Mouse (Mus musculus) forebrain, postnatal 0 days (tissue): ENCODE data around the gene Olfr65. TPM values are rescaled to one million over a fixed set of nuclear protein-coding genes. Genes with fewer than 3 reads are reported as not detected.

Source experiments
- ATAC-seq: fragments of 200-750 bp; cut with Nextera tagmentation; 2 replicates; pipeline ENCODE4 v1.8.0; 2017; ENCODE audit warnings: mild to moderate bottlenecking, moderate library complexity
- DNase-seq: peaks from one replicate; pipeline ENCODE4 v3.0.0-alpha.2; 2015
- H3K27ac ChIP-seq: fragments of 300-500 bp; sonication (generic); 2 replicates; pipeline ENCODE4 v1.5.1; 2014; ENCODE audit warnings: low read depth, mild to moderate bottlenecking, antibody characterized with exemption, low read length, moderate library complexity, mixed read lengths
- H3K27me3 ChIP-seq: fragments of 300-500 bp; sonication (generic); 2 replicates; pipeline ENCODE4 v1.6.1; 2014; ENCODE audit warnings: mild to moderate bottlenecking, low read length, mixed read lengths; ENCODE audit not compliant: insufficient read depth
- H3K36me3 ChIP-seq: fragments of 300-500 bp; sonication (generic); 2 replicates; pipeline ENCODE4 v1.6.1; 2014; ENCODE audit warnings: mild to moderate bottlenecking, moderate library complexity; ENCODE audit not compliant: insufficient read depth
- H3K4me1 ChIP-seq: fragments of 300-500 bp; sonication (generic); 2 replicates; pipeline ENCODE4 v1.6.1; 2014; ENCODE audit warnings: antibody characterized with exemption; ENCODE audit not compliant: insufficient read depth
- H3K4me2 ChIP-seq: fragments of 300-500 bp; sonication (generic); 2 replicates; pipeline ENCODE4 v1.6.1; 2014; ENCODE audit warnings: low read depth, mild to moderate bottlenecking, moderate library complexity
- H3K4me3 ChIP-seq: fragments of 300-500 bp; sonication (generic); 2 replicates; pipeline ENCODE4 v1.5.1; 2014; ENCODE audit warnings: low read depth, low read length, mixed read lengths
- H3K9ac ChIP-seq: fragments of 300-500 bp; sonication (generic); 2 replicates; pipeline ENCODE4 v1.6.1; 2014; ENCODE audit warnings: mild to moderate bottlenecking
- H3K9me3 ChIP-seq: fragments of 300-500 bp; sonication (generic); 2 replicates; pipeline ENCODE4 v1.6.1; 2016; ENCODE audit warnings: low read length
- CTCF ChIP-seq: sonication (generic); IDR thresholded peaks from 2 replicates; pipeline ENCODE4 v1.5.1; 2016; ENCODE audit warnings: antibody characterized with exemption, control low read depth, low read depth
- WGBS: fragments of 180-500 bp; shearing (Covaris S2); extraction: QIAGEN DNeasy Blood & Tissue Kit; methylation state at CpG from one replicate; pipeline ENCODE4 v1.1.7; 2014; 5-methylcytosine and 5-hydroxymethylcytosine counted together
- polyA plus RNA-seq: library from polyadenylated mRNA; unstranded; fragments of >200 nt; fragmentation: Nextera tagmentation; extraction: Ambion mirVana; gene quantifications from 2 replicates; pipeline ENCODE4 v1.2.1, GENCODE M21; 2015
- total RNA-seq: library from RNA; depleted of rRNA; stranded (reverse); fragments of >200 nt; gene quantifications from 2 replicates; pipeline ENCODE4 v1.2.3, GENCODE M21; 2014; rRNA removed

Gene Olfr65
- not detected in 2 replicates for total RNA-seq
- not detected in 2 replicates for polyA plus RNA-seq

DNA sequence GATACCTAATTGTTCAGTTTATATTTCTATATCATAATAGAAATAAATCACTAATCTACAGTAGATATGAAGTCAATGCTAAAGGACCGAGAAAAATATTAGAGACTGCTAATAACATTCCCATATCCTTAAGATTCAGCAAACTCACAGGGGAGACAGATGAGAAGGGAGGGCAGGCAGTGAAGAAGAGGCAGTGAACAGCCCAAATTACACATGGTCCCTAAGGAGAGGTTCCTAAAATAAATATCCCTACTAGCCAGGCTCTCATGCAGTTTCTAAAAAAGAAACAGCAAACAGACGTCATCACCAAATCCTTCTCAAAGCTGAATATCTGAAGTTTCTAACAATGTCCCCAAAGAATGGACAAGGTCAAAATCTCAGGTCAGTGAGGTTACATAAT lies at the start of gene Olfr65:
Gene Olfr65 (plus strand): TSS at position 301 of the 400 bp plus-strand sequence.
- no peaks in the 10 kb centered on the region for H3K4me1 ChIP-seq
- H3K9me3 ChIP-seq = no peaks in the 10 kb centered on the region
- DNase-seq = no peak
- no peaks in the 10 kb centered on the region for H3K36me3 ChIP-seq
- no peak within 1 kb of the TSS for H3K27ac ChIP-seq
- H3K27me3 ChIP-seq = no peaks in the 10 kb centered on the region
- no peak for ATAC-seq
- no peak within 1 kb of the TSS for H3K9ac ChIP-seq
- H3K4me2 ChIP-seq = no peak within 1 kb of the TSS
- 76% methylated on average over 2 of the region's 2 CpGs for WGBS
- TF ChIP-seq CTCF = no peak
- H3K4me3 ChIP-seq = no peak within 1 kb of the TSS

DNA sequence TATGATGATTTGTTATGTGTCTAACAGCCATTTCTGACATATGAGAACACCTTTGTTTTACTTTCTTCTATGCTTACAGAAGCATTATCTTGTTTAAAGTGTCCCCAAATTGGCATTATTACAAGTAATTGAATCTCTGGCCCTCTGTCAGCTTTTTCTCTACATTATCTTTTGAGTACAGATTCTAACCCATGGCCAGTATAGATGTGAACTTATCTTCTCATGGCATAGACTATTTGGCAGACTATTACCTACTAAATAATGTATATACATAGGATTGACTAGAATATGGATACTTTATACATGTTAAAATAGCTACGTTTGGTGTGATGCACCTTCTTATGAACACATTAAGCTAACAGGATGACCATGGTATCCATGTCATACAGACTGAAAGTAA lies 48.6 kb upstream of the Olfr65 start:
- no peak for TF ChIP-seq CTCF
- Histone ChIP-seq H3K4me3 (no peak overlapping the region), H3K36me3 (no peaks in the 10 kb centered on the region), H3K27ac (no peak overlapping the region), H3K4me1 (no peaks in the 10 kb centered on the region), H3K4me2 (no peak overlapping the region), H3K9ac (no peak overlapping the region), H3K9me3 (no peaks in the 10 kb centered on the region), H3K27me3 (no peaks in the 10 kb centered on the region)
- DNase-seq = no peak
- ATAC-seq = no peak
- 61% methylated on average over 1 of the region's 1 CpGs for whole genome bisulfite sequencing

DNA sequence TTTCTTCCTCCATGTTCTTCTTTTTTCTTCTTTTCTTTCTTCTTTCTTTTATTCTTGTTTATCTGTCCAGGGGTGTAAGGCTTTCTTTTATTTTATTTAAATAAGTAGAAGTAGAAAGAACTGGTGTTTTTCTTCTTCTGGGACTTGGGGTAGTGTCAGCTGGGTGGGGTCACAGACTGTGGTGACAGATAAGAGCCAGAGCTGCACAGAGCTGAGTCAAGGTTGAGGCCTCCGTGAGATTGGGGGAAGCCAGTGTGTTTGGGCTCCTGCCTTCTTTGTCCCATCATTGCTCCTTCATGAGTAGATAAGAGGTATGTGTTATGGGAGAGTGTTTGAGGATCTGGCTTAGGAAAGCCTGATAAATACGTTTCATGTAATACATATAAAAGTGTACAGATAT lies 44.2 kb upstream of the Olfr65 start:
- no peak for TF ChIP-seq CTCF
- Histone ChIP-seq H3K4me1 (no peaks in the 10 kb centered on the region), H3K27ac (no peak overlapping the region), H3K4me2 (no peak overlapping the region), H3K36me3 (no peaks in the 10 kb centered on the region), H3K9me3 (no peaks in the 10 kb centered on the region), H3K4me3 (no peak overlapping the region), H3K27me3 (no peaks in the 10 kb centered on the region), H3K9ac (no peak overlapping the region)
- DNase-seq (no peak), ATAC-seq (no peak)
- 69% methylated on average over 2 of the region's 2 CpGs for WGBS

DNA sequence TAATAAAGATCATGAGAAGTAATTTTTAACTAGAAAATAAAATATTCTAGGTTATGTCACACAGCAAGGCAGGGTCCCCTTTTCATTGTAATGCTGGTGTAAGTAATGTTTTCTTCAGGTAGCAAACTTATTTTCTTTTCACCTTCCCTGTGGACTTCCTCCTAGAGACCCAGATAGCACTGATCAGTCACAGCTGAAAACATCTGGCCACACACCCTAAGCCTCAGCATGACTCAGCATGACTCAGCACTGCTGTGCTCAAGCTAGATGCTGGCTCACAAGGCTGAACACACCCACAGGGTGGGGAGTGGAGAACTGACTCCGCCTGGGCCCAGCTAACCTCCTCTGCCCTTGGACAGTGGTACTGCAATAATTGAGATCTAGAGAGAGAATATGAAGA lies 42.4 kb upstream of the Olfr65 start:
- Histone ChIP-seq H3K27me3 (no peaks in the 10 kb centered on the region), H3K9ac (no peak overlapping the region), H3K9me3 (no peaks in the 10 kb centered on the region), H3K36me3 (no peaks in the 10 kb centered on the region), H3K4me2 (no peak overlapping the region), H3K4me1 (no peaks in the 10 kb centered on the region), H3K27ac (no peak overlapping the region), H3K4me3 (no peak overlapping the region)
- WGBS = 59% methylated on average over 1 of the region's 1 CpGs
- no peak for DNase-seq
- TF ChIP-seq CTCF = no peak
- ATAC-seq = no peak

DNA sequence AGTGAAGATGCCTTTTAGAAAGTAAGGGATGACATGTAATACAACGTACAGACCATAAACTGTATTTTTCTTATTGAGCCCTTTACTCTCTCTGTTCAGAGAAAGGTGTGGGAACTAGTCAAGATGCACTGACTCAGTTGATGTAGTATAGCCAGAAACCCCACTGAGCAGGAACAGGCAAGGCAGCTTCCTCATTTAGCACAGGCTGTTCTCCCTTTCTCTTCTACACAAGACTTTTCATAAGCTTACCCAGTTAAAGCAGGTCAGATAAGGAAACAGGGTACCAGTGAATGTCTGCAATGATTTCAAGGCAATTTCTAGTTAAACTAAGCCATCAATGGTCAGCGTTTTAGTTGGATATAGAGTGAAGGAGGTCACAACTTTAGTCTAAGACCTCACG lies 41.8 kb upstream of the Olfr65 start:
- 79% methylated on average over 3 of the region's 3 CpGs for WGBS
- Histone ChIP-seq H3K36me3 (no peaks in the 10 kb centered on the region), H3K27ac (no peak overlapping the region), H3K9me3 (no peaks in the 10 kb centered on the region), H3K9ac (no peak overlapping the region), H3K4me2 (no peak overlapping the region), H3K27me3 (no peaks in the 10 kb centered on the region), H3K4me1 (no peaks in the 10 kb centered on the region), H3K4me3 (no peak overlapping the region)
- no peak for TF ChIP-seq CTCF
- ATAC-seq = no peak
- DNase-seq = no peak

DNA sequence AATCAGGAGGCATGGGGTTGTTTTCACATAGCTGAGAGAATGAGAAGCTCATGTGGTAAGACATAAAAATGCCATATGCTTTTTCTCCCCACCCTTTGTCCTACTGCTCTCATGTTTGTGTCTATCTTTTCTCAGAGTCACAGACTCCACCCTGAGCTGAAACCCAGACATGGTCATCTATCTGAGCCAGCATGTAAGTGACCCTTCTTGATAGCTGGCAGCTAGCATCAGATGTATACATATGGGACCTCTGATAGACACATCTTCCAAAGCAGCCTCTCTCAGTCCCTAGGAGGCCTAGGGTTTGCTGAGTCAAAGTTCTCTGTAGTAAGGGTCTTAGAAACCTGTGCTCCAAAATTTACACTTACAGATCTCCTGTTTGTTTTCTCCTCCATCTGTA lies 37.6 kb upstream of the Olfr65 start:
- H3K4me3 ChIP-seq = no peak overlapping the region
- TF ChIP-seq CTCF = no peak
- no peaks in the 10 kb centered on the region for H3K9me3 ChIP-seq
- H3K4me2 ChIP-seq = no peak overlapping the region
- no peaks in the 10 kb centered on the region for H3K27me3 ChIP-seq
- H3K36me3 ChIP-seq = no peaks in the 10 kb centered on the region
- ATAC-seq = no peak
- H3K9ac ChIP-seq = no peak overlapping the region
- no peak for DNase-seq
- H3K27ac ChIP-seq = no peak overlapping the region
- H3K4me1 ChIP-seq = no peaks in the 10 kb centered on the region

DNA sequence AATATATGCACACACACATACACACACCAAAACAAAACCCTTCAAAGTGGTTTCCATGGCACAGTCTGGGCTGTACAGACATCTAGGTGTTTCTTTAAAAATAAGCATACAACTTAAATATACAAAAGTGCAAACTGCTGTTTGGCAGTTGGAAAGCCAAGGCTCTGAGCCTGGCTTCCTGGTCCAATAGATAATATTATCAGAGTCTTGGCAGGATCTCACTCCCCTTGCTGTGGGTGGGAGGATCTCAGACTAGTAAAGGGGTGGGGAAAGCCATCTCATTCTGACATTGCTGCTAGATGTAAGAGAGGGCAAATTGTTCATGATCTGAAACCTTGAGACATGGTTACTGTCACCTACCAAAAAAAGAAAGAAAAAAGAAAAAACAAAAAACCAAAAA lies 32.6 kb upstream of the Olfr65 start:
- H3K27ac ChIP-seq = no peak overlapping the region
- H3K27me3 ChIP-seq = no peaks in the 10 kb centered on the region
- H3K4me3 ChIP-seq = no peak overlapping the region
- ATAC-seq (no peak), DNase-seq (no peak)
- no peaks in the 10 kb centered on the region for H3K4me1 ChIP-seq
- H3K9me3 ChIP-seq = no peaks in the 10 kb centered on the region
- TF ChIP-seq CTCF = no peak
- no peak overlapping the region for H3K4me2 ChIP-seq
- H3K9ac ChIP-seq = no peak overlapping the region
- H3K36me3 ChIP-seq = no peaks in the 10 kb centered on the region

DNA sequence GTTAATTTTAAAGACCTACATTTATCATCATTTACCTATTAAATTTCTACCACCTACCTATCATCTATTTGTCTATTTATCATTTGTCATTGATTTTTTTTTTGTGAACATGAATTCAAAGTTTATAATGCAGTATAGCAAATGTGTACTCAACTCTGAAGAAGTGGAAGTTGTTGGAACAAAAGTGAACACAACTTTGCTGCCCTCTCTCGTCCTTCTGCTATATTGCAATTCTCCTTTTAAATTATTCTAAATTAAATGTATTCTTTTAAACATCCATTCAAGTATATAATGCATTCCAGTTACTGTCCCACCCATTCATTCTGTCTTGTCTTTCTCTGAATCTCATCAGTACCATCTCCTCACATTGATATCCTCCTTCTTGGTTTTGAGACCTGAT lies 30.2 kb upstream of the Olfr65 start:
- DNase-seq = peak; percentile 32
- Histone ChIP-seq H3K9me3 (no peaks in the 10 kb centered on the region), H3K36me3 (no peaks in the 10 kb centered on the region), H3K4me1 (no peaks in the 10 kb centered on the region), H3K4me3 (no peak overlapping the region), H3K27me3 (no peaks in the 10 kb centered on the region), H3K9ac (no peak overlapping the region), H3K4me2 (no peak overlapping the region), H3K27ac (no peak overlapping the region)
- no peak for ATAC-seq
- 6% methylated on average over 1 of the region's 1 CpGs for WGBS
- TF ChIP-seq CTCF = peak; percentile 58
